Mouse (Mus musculus): ENCODE results near the gene Gm29049. TPM values are rescaled to one million over a fixed set of nuclear protein-coding genes. Genes with fewer than 3 reads are reported as not detected.

The Gm29049 gene
- total RNA-seq (2023; ENCODE audit: inconsistent age): not detected in 4 replicates

GRCm38 (mm10) chrY:7997068-7997467 is at the start of gene Gm29049:
Gene Gm29049, minus strand, starts transcription at chrY:7997168.

Other genes starting within 250 kb of the Gm29049 start
- gene Gm20825, start 74.3 kb upstream of the Gm29049 start, total RNA-seq (2023; ENCODE audit: inconsistent age): not detected in 4 replicates